In the genomic region with DNA sequence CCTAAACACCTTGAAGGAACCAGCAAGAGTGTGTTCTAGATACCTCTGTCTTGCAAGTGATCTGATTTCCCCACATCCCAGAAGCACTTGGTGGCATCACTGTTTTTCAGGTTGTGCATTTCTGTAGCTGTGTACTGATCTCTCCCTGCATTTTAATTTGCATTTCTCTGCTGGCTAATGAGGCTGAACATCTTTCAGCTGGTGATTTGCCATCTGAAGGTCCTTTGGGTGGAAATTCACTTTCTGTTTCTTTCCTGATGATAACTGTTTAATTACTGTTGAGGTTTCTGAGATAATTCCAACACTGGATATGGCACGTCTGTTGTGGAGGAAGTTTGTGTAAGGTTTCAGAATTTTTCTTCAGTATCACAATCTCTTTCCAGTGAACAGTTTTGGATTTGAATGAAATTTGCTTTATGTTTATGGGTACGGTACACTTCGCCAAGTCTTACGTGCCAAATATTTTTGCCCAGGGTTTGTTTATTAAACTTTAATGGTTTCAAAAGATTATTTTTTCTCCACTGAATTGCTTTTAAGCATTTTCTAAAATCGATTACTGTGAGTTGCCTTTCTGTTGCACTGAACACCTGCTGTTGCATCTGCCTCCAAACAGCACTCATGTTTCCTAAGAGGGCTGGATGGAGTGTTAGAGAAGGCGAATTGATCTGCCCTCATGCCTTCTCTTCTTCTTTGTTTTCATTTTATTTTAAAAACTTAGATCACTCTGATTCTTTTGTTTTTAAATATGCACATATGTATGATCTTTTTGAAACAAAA, we compare ENCODE assay signal across 33 mouse cellular contexts. TPM values are rescaled to one million over a fixed set of nuclear protein-coding genes. Genes with fewer than 3 reads are reported as not detected.
DNase-seq lines count a peak whose midpoint lies in the region; ATAC-seq and TF ChIP-seq lines count a peak whose summit lies in the region.
"Had no signal": no experiment of that assay in that cellular context is flagged by ENCODE, and none has a peak within 500 bp of the region (broad histone marks: within the 10 kb centered on the region; RNA-seq: fewer than 3 reads in every experiment).

No protein-coding gene starts in this region.

- 61% methylated on average over 6 of the region's 6 CpGs for WGBS in forebrain, postnatal 0 days
- 86% methylated on average over 6 of the region's 6 CpGs for WGBS in forebrain, embryonic 11.5 days
- 90% methylated on average over 6 of the region's 6 CpGs for WGBS in midbrain, embryonic 14.5 days
- WGBS in midbrain, embryonic 13.5 days, result 89% methylated on average over 6 of the region's 6 CpGs

- no peaks in the 10 kb centered on the region for H3K4me1 ChIP-seq in forebrain, postnatal 0 days (ENCODE audit: insufficient read depth)
- H3K4me1 ChIP-seq in forebrain, embryonic 11.5 days (replicated peaks; ENCODE audit: control insufficient read depth, insufficient read depth, low read length), result no peaks in the 10 kb centered on the region
- H3K4me1 ChIP-seq in midbrain, embryonic 14.5 days (ENCODE audit: control insufficient read depth, insufficient read depth, low read length), result no peaks in the 10 kb centered on the region
- no peaks in the 10 kb centered on the region for H3K4me1 ChIP-seq in midbrain, embryonic 13.5 days (replicated peaks)
- H3K4me1 ChIP-seq: embryonic facial prominence, embryonic 13.5 days; forebrain, embryonic 10.5 days; heart, embryonic 13.5 days; intestine, embryonic 15.5 days had no signal

- H3K4me2 ChIP-seq in forebrain, postnatal 0 days (ENCODE audit: low read depth), result no peak overlapping the region
- H3K4me2 ChIP-seq in forebrain, embryonic 11.5 days (ENCODE audit: low read depth, low read length, severe bottlenecking), result no peak overlapping the region
- H3K4me2 ChIP-seq in midbrain, embryonic 14.5 days (ENCODE audit: low read length), result no peak overlapping the region
- no peak overlapping the region for H3K4me2 ChIP-seq in midbrain, embryonic 13.5 days (replicated peaks)
- H3K4me2 ChIP-seq: embryonic facial prominence, embryonic 13.5 days; heart, embryonic 13.5 days; intestine, embryonic 15.5 days had no signal

- TF ChIP-seq CTCF in forebrain, postnatal 0 days (IDR thresholded peaks at IDR 0.05; ENCODE audit: low read depth), result no peak

- ATAC-seq in forebrain, postnatal 0 days, result no peak
- ATAC-seq in forebrain, embryonic 11.5 days (replicated peaks; ENCODE audit: low FRiP score), result no peak
- no peak for ATAC-seq in midbrain, embryonic 14.5 days (ENCODE audit: low FRiP score, low TSS enrichment)
- no peak for ATAC-seq in midbrain, embryonic 13.5 days
- ATAC-seq in CD4-positive, CD25-positive, alpha-beta regulatory T cell, adult 4 months, result no peak
- no peak for ATAC-seq in monocyte, adult 5-6 weeks (replicated peaks; ENCODE audit: insufficient number of reproducible peaks, low FRiP score, low TSS enrichment, poor library complexity, severe bottlenecking)
- ATAC-seq: forebrain, embryonic 16.5 days; intestine, embryonic 15.5 days had no signal

- H3K4me3 ChIP-seq in forebrain, postnatal 0 days (ENCODE audit: low read depth, low read length), result no peak overlapping the region
- H3K4me3 ChIP-seq in forebrain, embryonic 11.5 days (ENCODE audit: low read depth, low read length), result no peak overlapping the region
- no peak overlapping the region for H3K4me3 ChIP-seq in midbrain, embryonic 14.5 days (replicated peaks; ENCODE audit: low read depth, low read length)
- H3K4me3 ChIP-seq in midbrain, embryonic 13.5 days (replicated peaks), result no peak overlapping the region
- H3K4me3 ChIP-seq: embryonic facial prominence, embryonic 13.5 days; forebrain, embryonic 10.5 days; heart, embryonic 13.5 days; intestine, embryonic 15.5 days had no signal

- H3K27me3 ChIP-seq in forebrain, postnatal 0 days (ENCODE audit: insufficient read depth, low read length), result no peaks in the 10 kb centered on the region
- no peaks in the 10 kb centered on the region for H3K27me3 ChIP-seq in forebrain, embryonic 11.5 days (ENCODE audit: control insufficient read depth, insufficient read depth, low read length)
- no peaks in the 10 kb centered on the region for H3K27me3 ChIP-seq in midbrain, embryonic 14.5 days (ENCODE audit: control insufficient read depth, insufficient read depth, low read length)
- H3K27me3 ChIP-seq in midbrain, embryonic 13.5 days, result no peaks in the 10 kb centered on the region
- H3K27me3 ChIP-seq: embryonic facial prominence, embryonic 13.5 days; heart, embryonic 13.5 days; intestine, embryonic 15.5 days had no signal

- H3K9ac ChIP-seq in forebrain, postnatal 0 days, result no peak overlapping the region
- H3K9ac ChIP-seq in forebrain, embryonic 11.5 days (ENCODE audit: low read length), result no peak overlapping the region
- no peak overlapping the region for H3K9ac ChIP-seq in midbrain, embryonic 14.5 days (replicated peaks; ENCODE audit: low read length)
- no peak overlapping the region for H3K9ac ChIP-seq in midbrain, embryonic 13.5 days (replicated peaks)
- H3K9ac ChIP-seq: embryonic facial prominence, embryonic 13.5 days; heart, embryonic 13.5 days; intestine, embryonic 15.5 days; liver, embryonic 14.5 days had no signal

- no peaks in the 10 kb centered on the region for H3K36me3 ChIP-seq in forebrain, postnatal 0 days (ENCODE audit: insufficient read depth)
- no peaks in the 10 kb centered on the region for H3K36me3 ChIP-seq in forebrain, embryonic 11.5 days (ENCODE audit: control insufficient read depth, insufficient read depth, low read length)
- no peaks in the 10 kb centered on the region for H3K36me3 ChIP-seq in midbrain, embryonic 14.5 days (ENCODE audit: control insufficient read depth, insufficient read depth, low read length)
- no peaks in the 10 kb centered on the region for H3K36me3 ChIP-seq in midbrain, embryonic 13.5 days
- H3K36me3 ChIP-seq: embryonic facial prominence, embryonic 13.5 days; forebrain, embryonic 10.5 days; G1E; heart, embryonic 13.5 days; intestine, embryonic 15.5 days had no signal

- peak; percentile 4 for DNase-seq in forebrain, postnatal 0 days
- no peak for DNase-seq in forebrain, embryonic 11.5 days (ENCODE audit: low spot score)
- DNase-seq in midbrain, embryonic 14.5 days, result peak; percentile 8
- peak; percentile 9 for DNase-seq in layer of hippocampus, adult 9-10 months (ENCODE audit: low spot score)
- DNase-seq in thymus, postnatal 36 days, result no peak
- DNase-seq: adrenal gland, adult 8-10 months; cerebellum, adult 11-12 months; cerebellum, adult 9-11 months; gastrocnemius, postnatal 10 days; heart, postnatal 10 days; kidney, adult 8-10 months; kidney, postnatal 4 days; liver; lung, adult 2 months; lung, postnatal 10 days; thymus, postnatal 25 days had no signal

- no peak overlapping the region for H3K27ac ChIP-seq in forebrain, postnatal 0 days (ENCODE audit: low read depth, low read length)
- H3K27ac ChIP-seq in forebrain, embryonic 11.5 days (ENCODE audit: low read depth, low read length), result no peak overlapping the region
- no peak overlapping the region for H3K27ac ChIP-seq in midbrain, embryonic 14.5 days (replicated peaks; ENCODE audit: low read depth, low read length)
- no peak overlapping the region for H3K27ac ChIP-seq in midbrain, embryonic 13.5 days
- H3K27ac ChIP-seq: embryonic facial prominence, embryonic 13.5 days; forebrain, embryonic 10.5 days; heart, embryonic 13.5 days; intestine, embryonic 15.5 days; kidney, postnatal 0 days; liver, embryonic 14.5 days had no signal

- no peaks in the 10 kb centered on the region for H3K9me3 ChIP-seq in forebrain, postnatal 0 days (ENCODE audit: low read length)
- H3K9me3 ChIP-seq in forebrain, embryonic 11.5 days (ENCODE audit: control insufficient read depth, low read length), result no peaks in the 10 kb centered on the region
- H3K9me3 ChIP-seq in midbrain, embryonic 14.5 days (ENCODE audit: control insufficient read depth, low read length), result no peaks in the 10 kb centered on the region
- H3K9me3 ChIP-seq in midbrain, embryonic 13.5 days, result no peaks in the 10 kb centered on the region
- H3K9me3 ChIP-seq: embryonic facial prominence, embryonic 13.5 days; forebrain, embryonic 10.5 days; heart, embryonic 13.5 days; intestine, embryonic 15.5 days had no signal

RNA-seq across cellular contexts. Expression of gene Cntnap5b, which starts 41.0 kb away (rescaled TPM):
- 15.9 and 18.3 TPM in 2 replicates for total RNA-seq in forebrain, postnatal 0 days (2014; rRNA removed)
- 0.53 and 2.0 TPM in 2 replicates for polyA plus RNA-seq in forebrain, postnatal 0 days (2015; fragmentation: Nextera tagmentation; extraction: Ambion mirVana)
- polyA plus RNA-seq in forebrain, embryonic 11.5 days (2014; fragmentation: Nextera tagmentation; extraction: Ambion mirVana), result 0.15 and 0.25 TPM in 2 replicates
- polyA plus RNA-seq in midbrain, embryonic 14.5 days (2014; fragmentation: Nextera tagmentation; extraction: Ambion mirVana), result 3.7 TPM in 2 replicates
- 1.0 and 1.1 TPM in 2 replicates for polyA plus RNA-seq in midbrain, embryonic 13.5 days (2015; fragmentation: Nextera tagmentation; extraction: Ambion mirVana)
- under 1 TPM in 1 of 2 experiments, not detected in 1; 0.19 TPM for polyA plus RNA-seq in CD4-positive, CD25-positive, alpha-beta regulatory T cell, adult 4 months (2017; shearing (Covaris generic))
- total RNA-seq in monocyte, adult 5-6 weeks (2017), result not detected in 3 replicates
- total RNA-seq: common myeloid progenitor, adult 5-6 weeks; hematopoietic stem cell, adult 5-6 weeks had no signal
- polyA plus RNA-seq: C2C12; G1E; heart, embryonic 13.5 days; intestine, embryonic 15.5 days; kidney, postnatal 0 days; limb, embryonic 11.5 days; liver, embryonic 14.5 days; lung, adult 2 months; small intestine, adult 2 months; stomach, embryonic 14.5 days had no signal

Comparison
In these comparisons a context has a peak if more than half of its experiments do, and no peak if none do; other contexts are left out.
1. DNase-seq: peak in forebrain, postnatal 0 days (single experiment), midbrain, embryonic 14.5 days (single experiment) and layer of hippocampus, adult 9-10 months (single experiment); none in forebrain, embryonic 11.5 days (single experiment) and thymus, postnatal 36 days (0 of 2).